Mouse (Mus musculus) urinary bladder, postnatal 0 days (tissue): ENCODE results near the gene Actr5. TPM values are rescaled to one million over a fixed set of nuclear protein-coding genes. Genes with fewer than 3 reads are reported as not detected.

Experiments
- microRNA counts: library from miRNA; unstranded; fragments of <30 nt; microRNA quantifications from one replicate; lab custom pipeline; 2016
- microRNA-seq: library from miRNA; unstranded; fragments of <30 nt; microRNA quantifications from one replicate; pipeline ENCODE4, GENCODE M21; 2016
- polyA plus RNA-seq: library from polyadenylated mRNA; unstranded; fragments of >200 nt; fragmentation: Nextera tagmentation; extraction: Ambion mirVana; gene quantifications from 2 replicates; pipeline ENCODE4 v1.2.1, GENCODE M21; 2015

Actr5 gene
- 4.0 and 4.5 TPM in 2 replicates for polyA plus RNA-seq

DNA sequence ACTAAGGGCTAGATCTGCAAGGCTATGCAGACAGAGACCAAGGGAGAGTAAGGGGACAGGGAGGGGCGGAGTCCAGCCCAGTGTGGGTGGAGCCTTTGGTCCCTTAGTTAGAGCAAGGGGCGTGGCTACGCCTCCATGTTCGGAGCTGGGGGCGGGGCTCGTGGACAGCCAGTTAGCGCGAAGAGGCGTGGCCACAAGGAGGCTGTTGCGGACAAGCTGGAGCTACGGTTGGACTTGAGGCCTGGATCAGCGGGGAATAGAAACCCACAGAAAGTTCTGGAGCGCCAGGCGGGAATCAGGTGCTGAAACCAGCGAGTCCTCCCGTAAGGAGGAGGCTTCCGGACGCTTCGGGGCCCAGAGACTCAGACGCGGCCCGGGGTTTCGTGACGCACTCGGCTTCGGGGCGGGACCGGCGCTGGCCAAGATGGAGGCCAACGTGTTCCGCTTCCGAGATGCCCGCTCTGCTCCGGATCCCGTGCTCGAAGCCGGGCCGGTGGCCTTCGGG lies at the start of gene Actr5:
Gene Actr5 (plus strand): TSS at position 171 of the 505 bp plus-strand sequence.

DNA sequence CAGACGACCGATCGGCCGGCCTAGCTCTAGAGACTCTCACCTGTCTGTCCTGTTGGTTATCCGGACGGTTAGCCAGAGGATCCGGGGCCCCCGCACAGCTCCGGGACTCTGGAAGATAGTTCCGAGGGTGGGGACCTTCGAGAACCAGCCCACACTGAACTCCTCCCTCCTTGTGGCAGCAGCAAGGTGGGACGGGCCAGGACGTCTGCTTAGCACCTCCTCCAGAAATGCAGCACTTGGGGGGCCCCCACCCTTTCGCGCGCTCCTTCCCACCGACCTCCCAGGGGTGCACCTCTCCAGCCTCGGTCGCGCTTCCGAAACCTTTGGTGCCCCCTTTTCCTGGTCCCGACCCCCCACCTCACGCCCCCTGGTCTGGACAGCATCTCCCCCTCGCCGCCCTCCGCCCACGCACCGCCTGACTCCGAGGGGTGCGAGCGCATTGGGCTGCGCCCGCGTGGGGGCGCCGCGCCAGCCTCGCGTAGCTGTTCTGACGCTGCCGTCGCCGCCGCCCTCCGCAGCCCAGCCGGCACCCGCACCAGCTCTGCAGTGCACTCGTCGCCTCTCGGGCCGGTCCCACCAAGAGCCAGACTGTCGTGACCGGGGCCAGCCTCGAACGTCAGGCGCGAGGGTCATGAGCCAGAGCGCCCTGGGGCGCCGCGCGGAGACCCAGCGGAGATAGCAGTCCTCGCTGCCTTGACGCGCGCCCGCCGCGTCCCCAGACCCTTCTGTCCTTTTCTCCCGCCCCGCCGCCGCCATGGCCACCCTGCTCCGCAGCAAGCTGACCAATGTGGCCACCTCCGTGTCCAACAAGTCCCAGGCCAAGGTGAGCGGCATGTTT lies 14.0 kb upstream of the Actr5 start, which contains the start of gene Slc32a1:
Gene Slc32a1 (plus strand): TSS at position 280 of the 838 bp plus-strand sequence.

DNA sequence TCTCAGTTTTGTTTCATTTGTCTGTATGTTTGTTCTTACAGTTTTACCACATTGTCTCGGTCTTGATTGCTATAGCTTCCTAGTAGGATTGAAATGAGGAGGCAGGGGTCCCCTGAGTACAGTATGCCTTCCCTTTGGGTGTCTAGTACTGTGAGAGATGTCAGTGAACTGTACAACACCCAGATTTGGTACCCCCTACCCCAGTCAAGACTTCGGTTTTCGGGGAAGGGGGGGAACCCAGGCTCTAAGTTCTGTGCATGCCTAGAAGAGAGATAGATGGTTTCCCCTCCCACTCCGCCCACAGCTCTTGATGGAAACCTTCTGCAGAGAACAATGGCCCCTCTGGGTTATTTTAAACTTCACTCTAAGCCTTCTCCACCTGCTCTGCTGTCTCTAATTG lies 40.4 kb downstream of the Actr5 start, which contains the start of gene Ppp1r16b:
Gene Ppp1r16b (plus strand): TSS at position 301 of the 400 bp plus-strand sequence.

MicroRNAs encoded within 50 kb of the gene (microRNA counts, 519-probe panel; counts per million panel counts)
- not detected for microRNA mmu-miR-3474 (lab: Ali Mortazavi, UCI)

Small RNA genes lying within 50 kb of the gene (microRNA-seq; reads per million reads assigned to microRNA genes)
- gene Mir3474, result not detected

Other genes with a start within 250 kb of the Actr5 start
- gene Snhg11, start 249.2 kb upstream of the Actr5 start, polyA plus RNA-seq, result 6.4 and 6.9 TPM in 2 replicates
- gene Ralgapb, start 215.0 kb upstream of the Actr5 start, polyA plus RNA-seq, result 13.7 and 14.2 TPM in 2 replicates
- gene Adig, start 122.3 kb upstream of the Actr5 start, polyA plus RNA-seq, result 0.76 and 1.3 TPM in 2 replicates
- 13.7 and 16.4 TPM in 2 replicates for gene Arhgap40, start 112.1 kb upstream of the Actr5 start, polyA plus RNA-seq
- not detected in 2 replicates for gene Slc32a1, start 14.1 kb upstream of the Actr5 start, polyA plus RNA-seq
- gene Ppp1r16b, start 40.5 kb downstream of the Actr5 start, polyA plus RNA-seq, result 2.0 and 2.2 TPM in 2 replicates
- 23.3 and 35.9 TPM in 2 replicates for gene Fam83d, start 143.2 kb downstream of the Actr5 start, polyA plus RNA-seq
- gene Dhx35, start 169.9 kb downstream of the Actr5 start, polyA plus RNA-seq, result 6.5 and 6.8 TPM in 2 replicates